Mouse (Mus musculus) embryonic facial prominence, embryonic 13.5 days (tissue): Measurements from ENCODE around the gene A830018L16Rik. TPM values are rescaled to one million over a fixed set of nuclear protein-coding genes. Genes with fewer than 3 reads are reported as not detected.
"Not testable (repeated sequence)": the region's sequence is repeated elsewhere in the genome, so short reads cannot be mapped to it uniquely, and the experiment has no call there.

Experiments
- ATAC-seq: fragments of 200-750 bp; cut with Nextera tagmentation; 2 replicates; pipeline ENCODE4 v1.8.0; 2017; ENCODE audit warnings: low read depth; ENCODE audit not compliant: insufficient number of reproducible peaks, insufficient read depth, low FRiP score, low TSS enrichment
- H3K27ac ChIP-seq: fragments of 300-500 bp; sonication (generic); 2 replicates; pipeline ENCODE4 v1.5.1; 2015; ENCODE audit warnings: moderate library complexity, mild to moderate bottlenecking, inconsistent platforms
- H3K27me3 ChIP-seq: fragments of 300-500 bp; sonication (generic); 2 replicates; pipeline ENCODE4 v1.6.1; 2015; ENCODE audit warnings: mild to moderate bottlenecking, inconsistent platforms
- H3K36me3 ChIP-seq: fragments of 300-500 bp; sonication (generic); 2 replicates; pipeline ENCODE4 v1.6.1; 2015; ENCODE audit warnings: mild to moderate bottlenecking, inconsistent platforms
- H3K4me1 ChIP-seq: fragments of 300-500 bp; sonication (generic); 2 replicates; pipeline ENCODE4 v1.6.1; 2015; ENCODE audit warnings: inconsistent platforms
- H3K4me2 ChIP-seq: fragments of 300-500 bp; sonication (generic); 2 replicates; pipeline ENCODE4 v1.6.1; 2015; ENCODE audit warnings: moderate library complexity, mild to moderate bottlenecking, inconsistent platforms
- H3K4me3 ChIP-seq: fragments of 300-500 bp; sonication (generic); 2 replicates; pipeline ENCODE4 v1.5.1; 2015; ENCODE audit warnings: mild to moderate bottlenecking, inconsistent platforms
- H3K9ac ChIP-seq: fragments of 300-500 bp; sonication (generic); 2 replicates; pipeline ENCODE4 v1.6.1; 2015; ENCODE audit warnings: mild to moderate bottlenecking, inconsistent platforms
- H3K9me3 ChIP-seq: fragments of 300-500 bp; sonication (generic); 2 replicates; pipeline ENCODE4 v1.6.1; 2016; ENCODE audit warnings: inconsistent platforms
- WGBS: fragments of 180-500 bp; shearing (Covaris S2); methylation state at CpG from one replicate; pipeline ENCODE4 v1.1.7; 2015; ENCODE audit warnings: mixed read lengths; 5-methylcytosine and 5-hydroxymethylcytosine counted together
- polyA plus RNA-seq: library from polyadenylated mRNA; unstranded; fragments of >200 nt; fragmentation: Nextera tagmentation; extraction: Ambion mirVana; gene quantifications from 2 replicates; pipeline ENCODE4 v1.2.1, GENCODE M21; 2015

The A830018L16Rik gene
- polyA plus RNA-seq, 1 experiment from 2014 or later = 6.6 TPM

DNA sequence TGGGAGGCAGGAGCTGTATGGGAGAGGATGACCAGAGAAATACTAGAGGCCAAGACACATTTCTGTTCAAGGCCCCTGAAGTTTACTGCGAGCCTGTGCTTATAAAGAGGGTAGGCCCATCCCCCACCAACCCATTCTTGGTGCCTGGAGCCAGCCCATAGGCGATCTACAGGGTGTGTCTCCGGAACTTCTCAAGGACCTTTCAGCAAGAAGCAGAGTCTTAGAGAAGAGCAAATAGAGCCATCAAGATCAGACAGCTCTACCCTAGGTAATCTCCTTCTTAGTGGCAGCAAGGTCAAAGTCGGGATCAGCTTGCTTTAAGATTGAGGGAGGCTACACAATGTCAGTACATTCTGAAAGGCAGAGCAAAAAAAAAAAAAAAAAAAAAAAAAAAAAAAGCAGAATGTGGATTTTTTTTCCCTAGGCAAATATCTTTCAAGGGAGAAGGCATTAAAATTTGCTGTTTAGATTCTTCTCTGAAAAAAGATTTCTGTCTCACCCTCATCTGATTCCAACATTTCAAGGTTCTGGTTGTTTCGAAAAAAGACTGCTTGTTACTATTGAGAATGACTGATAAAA lies 53.2 kb downstream of the A830018L16Rik start:
- Histone ChIP-seq H3K9me3 (no peaks in the 10 kb centered on the region), H3K36me3 (no peaks in the 10 kb centered on the region), H3K9ac (no peak overlapping the region), H3K27me3 (no peaks in the 10 kb centered on the region), H3K4me2 (no peak overlapping the region), H3K27ac (no peak overlapping the region), H3K4me1 (no peaks in the 10 kb centered on the region), H3K4me3 (no peak overlapping the region)
- no peak for ATAC-seq
- WGBS = 58% methylated on average over 5 of the region's 5 CpGs

GRCm38 (mm10) chr1:11492936-11493335 lies 79.0 kb downstream of the A830018L16Rik start:
- Histone ChIP-seq H3K36me3 (no peaks in the 10 kb centered on the region), H3K9ac (no peak overlapping the region), H3K27me3 (no peaks in the 10 kb centered on the region), H3K27ac (no peak overlapping the region), H3K4me3 (no peak overlapping the region), H3K9me3 (no peaks in the 10 kb centered on the region), H3K4me2 (no peak overlapping the region), H3K4me1 (no peaks in the 10 kb centered on the region)
- no peak for ATAC-seq
- WGBS = 75% methylated on average over 2 of the region's 2 CpGs

- no peaks in the 10 kb centered on the region for H3K4me1 ChIP-seq
- no peaks in the 10 kb centered on the region for H3K27me3 ChIP-seq
- no peaks in the 10 kb centered on the region for H3K9me3 ChIP-seq
- no peak overlapping the region for H3K4me3 ChIP-seq
- H3K9ac ChIP-seq = no peak overlapping the region
- no peak for ATAC-seq
- no peaks in the 10 kb centered on the region for H3K36me3 ChIP-seq
- no peak overlapping the region for H3K27ac ChIP-seq
- no peak overlapping the region for H3K4me2 ChIP-seq
Observed at GRCm38 (mm10) chr1:11501556-11501955, 87.7 kb downstream of the A830018L16Rik start.

- H3K36me3 ChIP-seq, H3K9ac ChIP-seq, H3K4me2 ChIP-seq, H3K27me3 ChIP-seq, H3K4me1 ChIP-seq, H3K9me3 ChIP-seq, H3K4me3 ChIP-seq, H3K27ac ChIP-seq, ATAC-seq: not testable (repeated sequence)
- WGBS = 24% methylated on average over 1 of the region's 1 CpGs
Observed at GRCm38 (mm10) chr1:11549810-11550209, 135.9 kb downstream of the A830018L16Rik start.

- Histone ChIP-seq H3K9me3 (no peaks in the 10 kb centered on the region), H3K9ac (no peak overlapping the region), H3K27me3 (no peaks in the 10 kb centered on the region), H3K27ac (no peak overlapping the region), H3K36me3 (no peaks in the 10 kb centered on the region), H3K4me2 (no peak overlapping the region), H3K4me3 (no peak overlapping the region), H3K4me1 (no peaks in the 10 kb centered on the region)
- ATAC-seq = no peak
- 5% methylated on average over 6 of the region's 6 CpGs for WGBS
Observed at GRCm38 (mm10) chr1:11565309-11565708, 151.4 kb downstream of the A830018L16Rik start.

- Histone ChIP-seq H3K4me2 (no peak overlapping the region), H3K4me3 (no peak overlapping the region), H3K9me3 (no peaks in the 10 kb centered on the region; the same call in 1 of the 2 replicates), H3K27ac (no peak overlapping the region), H3K36me3 (no peaks in the 10 kb centered on the region), H3K4me1 (no peaks in the 10 kb centered on the region), H3K27me3 (no peaks in the 10 kb centered on the region), H3K9ac (no peak overlapping the region)
- ATAC-seq = no peak
- WGBS = 63% methylated on average over 2 of the region's 2 CpGs
Observed at GRCm38 (mm10) chr1:11566730-11567129, 152.8 kb downstream of the A830018L16Rik start.

DNA sequence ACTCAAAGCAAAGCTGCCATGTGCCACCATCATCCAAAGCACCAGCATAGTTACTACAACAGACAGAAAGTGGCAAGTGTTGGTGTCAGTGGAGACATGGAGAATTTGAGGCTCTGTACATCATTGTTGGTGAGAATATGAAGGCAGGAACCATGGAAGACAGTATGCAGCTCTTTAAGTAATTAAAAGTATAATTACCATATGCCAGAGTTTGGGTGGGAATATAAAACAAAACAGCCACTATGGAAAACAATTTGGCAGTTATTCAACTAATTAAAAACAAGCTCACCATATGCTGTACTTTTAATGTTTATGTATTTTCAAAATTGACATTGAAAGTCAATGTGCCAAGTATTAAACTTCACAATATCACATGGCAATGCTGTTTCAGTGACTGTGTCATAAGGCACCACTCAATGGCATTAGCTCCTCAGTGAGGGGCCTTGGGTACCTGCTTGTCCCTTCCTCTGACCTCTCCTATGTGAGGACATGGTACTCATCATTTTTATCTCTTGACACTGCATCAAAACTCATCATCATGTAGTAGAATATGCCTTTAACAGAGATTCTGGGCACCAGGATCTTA lies 153.5 kb downstream of the A830018L16Rik start:
- Histone ChIP-seq H3K9ac (no peak overlapping the region), H3K27ac (no peak overlapping the region), H3K27me3 (no peaks in the 10 kb centered on the region), H3K4me3 (no peak overlapping the region), H3K4me2 (no peak overlapping the region), H3K9me3 (no peaks in the 10 kb centered on the region; the same call in 1 of the 2 replicates), H3K4me1 (no peaks in the 10 kb centered on the region), H3K36me3 (no peaks in the 10 kb centered on the region)
- ATAC-seq = no peak

- no peak overlapping the region for H3K4me2 ChIP-seq
- no peaks in the 10 kb centered on the region; the same call in 1 of the 2 replicates for H3K9me3 ChIP-seq
- ATAC-seq = no peak
- H3K9ac ChIP-seq = no peak overlapping the region
- H3K27ac ChIP-seq = no peak overlapping the region
- no peaks in the 10 kb centered on the region for H3K4me1 ChIP-seq
- 88% methylated on average over 2 of the region's 2 CpGs for WGBS
- H3K36me3 ChIP-seq = no peaks in the 10 kb centered on the region
- no peak overlapping the region for H3K4me3 ChIP-seq
- no peaks in the 10 kb centered on the region for H3K27me3 ChIP-seq
Observed at GRCm38 (mm10) chr1:11570274-11570673, 156.4 kb downstream of the A830018L16Rik start.

DNA sequence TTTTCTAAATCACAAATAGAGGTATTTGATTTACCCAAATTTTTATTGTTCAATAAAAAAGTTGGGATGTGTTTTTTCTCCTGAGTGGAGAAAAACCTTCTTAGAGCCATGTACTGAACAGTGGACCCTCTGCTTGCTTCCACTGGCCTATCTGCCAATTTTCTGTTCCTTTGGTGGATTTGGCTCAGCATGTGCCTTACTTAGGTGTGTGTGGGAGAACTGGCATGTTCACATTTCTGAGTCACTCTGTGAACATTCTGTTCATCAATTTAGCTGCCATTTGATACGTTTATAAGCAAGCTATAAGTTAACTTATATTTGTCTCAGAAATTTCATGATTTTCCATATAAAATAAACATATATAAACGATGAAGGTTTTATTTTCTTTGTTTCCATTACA lies 159.6 kb downstream of the A830018L16Rik start:
- 70% methylated on average over 2 of the region's 2 CpGs for WGBS
- no peak for ATAC-seq
- no peak overlapping the region for H3K4me3 ChIP-seq
- no peak overlapping the region for H3K4me2 ChIP-seq
- no peak overlapping the region for H3K9ac ChIP-seq
- H3K9me3 ChIP-seq = no peaks in the 10 kb centered on the region; the same call in 1 of the 2 replicates
- no peaks in the 10 kb centered on the region for H3K27me3 ChIP-seq
- no peaks in the 10 kb centered on the region for H3K4me1 ChIP-seq
- H3K36me3 ChIP-seq = no peaks in the 10 kb centered on the region
- no peak overlapping the region for H3K27ac ChIP-seq

GRCm38 (mm10) chr1:11580026-11580425 lies 166.1 kb downstream of the A830018L16Rik start:
- H3K4me2 ChIP-seq = no peak overlapping the region
- H3K27ac ChIP-seq = no peak overlapping the region
- no peaks in the 10 kb centered on the region for H3K4me1 ChIP-seq
- 67% methylated on average over 4 of the region's 4 CpGs for WGBS
- no peak for ATAC-seq
- H3K4me3 ChIP-seq = no peak overlapping the region
- no peaks in the 10 kb centered on the region for H3K9me3 ChIP-seq
- no peaks in the 10 kb centered on the region for H3K36me3 ChIP-seq
- H3K27me3 ChIP-seq = no peaks in the 10 kb centered on the region
- H3K9ac ChIP-seq = no peak overlapping the region

DNA sequence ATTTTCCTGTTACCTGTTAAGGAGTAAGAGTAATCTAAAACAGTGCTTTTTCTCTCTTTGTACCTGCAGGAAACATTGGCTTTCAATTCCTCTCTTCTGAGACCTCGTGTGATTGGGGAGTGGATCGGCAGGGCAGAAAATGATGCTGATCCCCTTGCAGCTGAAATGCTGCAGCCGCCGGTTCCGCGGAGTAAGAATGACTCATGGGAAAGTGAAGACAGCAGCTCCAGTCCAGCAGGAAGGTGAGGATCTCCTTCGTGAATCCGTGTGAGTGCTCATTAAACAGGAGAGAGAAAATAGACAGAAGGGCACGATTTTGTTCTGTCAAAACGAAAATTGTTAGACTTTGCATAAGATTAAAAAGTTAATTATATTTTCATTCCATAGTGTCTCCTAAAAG lies 174.4 kb downstream of the A830018L16Rik start:
- no peak overlapping the region for H3K4me3 ChIP-seq
- H3K36me3 ChIP-seq = no peaks in the 10 kb centered on the region
- H3K9ac ChIP-seq = no peak overlapping the region
- no peak for ATAC-seq
- no peak overlapping the region for H3K4me2 ChIP-seq
- H3K4me1 ChIP-seq = peaks cover 7% of the 10 kb centered on the region
- H3K27ac ChIP-seq = no peak overlapping the region
- no peaks in the 10 kb centered on the region for H3K27me3 ChIP-seq
- 50% methylated on average over 10 of the region's 10 CpGs for WGBS
- no peaks in the 10 kb centered on the region for H3K9me3 ChIP-seq

GRCm38 (mm10) chr1:11650137-11650536 lies 236.2 kb downstream of the A830018L16Rik start:
- Histone ChIP-seq H3K36me3 (no peaks in the 10 kb centered on the region), H3K4me2 (no peak overlapping the region)

More at GRCm38 (mm10) chr1:11650137-11650536, 236.2 kb downstream of the A830018L16Rik start:
- H3K4me3 ChIP-seq = no peak overlapping the region
- H3K9me3 ChIP-seq = no peaks in the 10 kb centered on the region
- H3K9ac ChIP-seq = no peak overlapping the region
- H3K4me1 ChIP-seq = no peaks in the 10 kb centered on the region
- H3K27me3 ChIP-seq = no peaks in the 10 kb centered on the region
- ATAC-seq = no peak
- no peak overlapping the region for H3K27ac ChIP-seq
